Mouse (Mus musculus): Measurements from ENCODE around the gene Crlf2. TPM values are rescaled to one million over a fixed set of nuclear protein-coding genes. Genes with fewer than 3 reads are reported as not detected.
A peak's percentile ranks its signal among the peaks of the same experiment; 100 is the strongest.

Gene Crlf2
- polyA plus RNA-seq, 1 experiment from 2014 or later, result 5.7 TPM

GRCm38 (mm10) chr5:109555676-109556571 is 2.9 kb downstream of the Crlf2 start:
- H3K9ac ChIP-seq, result no peak overlapping the region
- peak overlapping the region; percentile 92; the same call in 1 of the 2 replicates for H3K27ac ChIP-seq (replicated peaks)
- H3K36me3 ChIP-seq (replicated peaks), result peaks cover 23% of the 10 kb centered on the region
- no peaks in the 10 kb centered on the region for H3K27me3 ChIP-seq
- H3K9me3 ChIP-seq (replicated peaks), result peaks cover 55% of the 10 kb centered on the region
- WGBS (ENCODE audit: insufficient replicate concordance), result 76% methylated on average over 54 of the region's 54 CpGs
- peak overlapping the region; percentile 86 for H3K4me2 ChIP-seq
- ATAC-seq (ENCODE audit: insufficient read depth), result no peak
- peak overlapping the region; percentile 71 for H3K4me3 ChIP-seq (replicated peaks)
- H3K4me1 ChIP-seq (replicated peaks), result peaks cover 27% of the 10 kb centered on the region

GRCm38 (mm10) chr5:109555236-109555675 is 3.5 kb downstream of the Crlf2 start:
- H3K27me3 ChIP-seq, result no peaks in the 10 kb centered on the region
- ATAC-seq (ENCODE audit: insufficient read depth), result no peak
- WGBS (ENCODE audit: insufficient replicate concordance), result 78% methylated on average over 26 of the region's 26 CpGs
- H3K27ac ChIP-seq (replicated peaks), result no peak overlapping the region
- peaks cover 27% of the 10 kb centered on the region for H3K4me1 ChIP-seq (replicated peaks)
- H3K4me3 ChIP-seq (replicated peaks), result no peak overlapping the region
- no peak overlapping the region for H3K4me2 ChIP-seq
- H3K36me3 ChIP-seq (replicated peaks), result peaks cover 23% of the 10 kb centered on the region
- no peak overlapping the region for H3K9ac ChIP-seq
- peaks cover 60% of the 10 kb centered on the region for H3K9me3 ChIP-seq (replicated peaks)

GRCm38 (mm10) chr5:109554091-109555050 is 4.4 kb downstream of the Crlf2 start:
- Histone ChIP-seq H3K36me3 (replicated peaks) (peaks cover 23% of the 10 kb centered on the region), H3K4me1 (replicated peaks) (peaks cover 27% of the 10 kb centered on the region), H3K9me3 (replicated peaks) (peaks cover 60% of the 10 kb centered on the region), H3K4me2 (no peak overlapping the region), H3K27me3 (no peaks in the 10 kb centered on the region), H3K27ac (replicated peaks) (no peak overlapping the region), H3K9ac (no peak overlapping the region), H3K4me3 (replicated peaks) (no peak overlapping the region)
- no peak for ATAC-seq (ENCODE audit: insufficient read depth)
- 77% methylated on average over 30 of the region's 30 CpGs for WGBS (ENCODE audit: insufficient replicate concordance)

- no peaks in the 10 kb centered on the region for H3K27me3 ChIP-seq
- peaks cover 60% of the 10 kb centered on the region for H3K9me3 ChIP-seq (replicated peaks)
- H3K4me3 ChIP-seq (replicated peaks), result no peak overlapping the region
- no peak overlapping the region for H3K27ac ChIP-seq (replicated peaks)
- peaks cover 18% of the 10 kb centered on the region for H3K4me1 ChIP-seq (replicated peaks)
- ATAC-seq (ENCODE audit: insufficient read depth), result no peak
- 63% methylated on average over 18 of the region's 18 CpGs for WGBS (ENCODE audit: insufficient replicate concordance)
- H3K9ac ChIP-seq, result no peak overlapping the region
- no peak overlapping the region for H3K4me2 ChIP-seq
- peaks cover 23% of the 10 kb centered on the region for H3K36me3 ChIP-seq (replicated peaks)
Measured at GRCm38 (mm10) chr5:109553160-109553930, 5.4 kb downstream of the Crlf2 start.

GRCm38 (mm10) chr5:109552541-109552940 is 6.3 kb downstream of the Crlf2 start:
- peaks cover 10% of the 10 kb centered on the region for H3K4me1 ChIP-seq (replicated peaks)
- peaks cover 23% of the 10 kb centered on the region for H3K36me3 ChIP-seq (replicated peaks)
- no peak overlapping the region for H3K9ac ChIP-seq
- H3K4me2 ChIP-seq, result no peak overlapping the region
- 71% methylated on average over 15 of the region's 15 CpGs for WGBS (ENCODE audit: insufficient replicate concordance)
- H3K4me3 ChIP-seq (replicated peaks), result no peak overlapping the region
- no peak overlapping the region for H3K27ac ChIP-seq (replicated peaks)
- H3K9me3 ChIP-seq (replicated peaks), result peaks cover 60% of the 10 kb centered on the region
- no peaks in the 10 kb centered on the region for H3K27me3 ChIP-seq
- ATAC-seq (ENCODE audit: insufficient read depth), result no peak

GRCm38 (mm10) chr5:109552116-109552515 is 6.7 kb downstream of the Crlf2 start:
- no peak overlapping the region for H3K27ac ChIP-seq (replicated peaks)
- peaks cover 23% of the 10 kb centered on the region for H3K36me3 ChIP-seq (replicated peaks)
- H3K4me1 ChIP-seq (replicated peaks), result peaks cover 6% of the 10 kb centered on the region; the same call in 1 of the 2 replicates
- H3K9me3 ChIP-seq (replicated peaks), result peaks cover 60% of the 10 kb centered on the region
- H3K4me3 ChIP-seq (replicated peaks), result no peak overlapping the region
- H3K9ac ChIP-seq, result no peak overlapping the region
- 72% methylated on average over 10 of the region's 13 CpGs for WGBS (ENCODE audit: insufficient replicate concordance)
- H3K4me2 ChIP-seq, result no peak overlapping the region
- no peaks in the 10 kb centered on the region for H3K27me3 ChIP-seq
- no peak for ATAC-seq (ENCODE audit: insufficient read depth)

- peaks cover 52% of the 10 kb centered on the region for H3K9me3 ChIP-seq (replicated peaks)
- WGBS (ENCODE audit: insufficient replicate concordance), result 78% methylated on average over 25 of the region's 25 CpGs
- H3K4me3 ChIP-seq (replicated peaks), result no peak overlapping the region
- no peaks in the 10 kb centered on the region; the same call in 1 of the 2 replicates for H3K4me1 ChIP-seq (replicated peaks)
- H3K27me3 ChIP-seq, result no peaks in the 10 kb centered on the region
- no peak overlapping the region for H3K9ac ChIP-seq
- peaks cover 21% of the 10 kb centered on the region for H3K36me3 ChIP-seq (replicated peaks)
- H3K4me2 ChIP-seq, result no peak overlapping the region
- ATAC-seq (ENCODE audit: insufficient read depth), result no peak
- no peak overlapping the region for H3K27ac ChIP-seq (replicated peaks)
Measured at GRCm38 (mm10) chr5:109551041-109551765, 7.6 kb downstream of the Crlf2 start.

GRCm38 (mm10) chr5:109550225-109550935 is 8.4 kb downstream of the Crlf2 start:
- Histone ChIP-seq H3K4me1 (replicated peaks) (no peaks in the 10 kb centered on the region), H3K4me2 (no peak overlapping the region), H3K36me3 (replicated peaks) (peaks cover 13% of the 10 kb centered on the region), H3K9ac (no peak overlapping the region), H3K27ac (replicated peaks) (no peak overlapping the region), H3K4me3 (replicated peaks) (no peak overlapping the region), H3K9me3 (replicated peaks) (peaks cover 44% of the 10 kb centered on the region), H3K27me3 (no peaks in the 10 kb centered on the region)
- WGBS (ENCODE audit: insufficient replicate concordance), result 80% methylated on average over 33 of the region's 36 CpGs
- ATAC-seq (ENCODE audit: insufficient read depth), result no peak

GRCm38 (mm10) chr5:109548712-109549111 is 10.1 kb downstream of the Crlf2 start:
- Histone ChIP-seq H3K36me3 (replicated peaks) (0 out of 2 replicates have a peak, but pooled peaks cover 3% of the 10 kb centered on the region), H3K4me2 (no peak overlapping the region), H3K27me3 (no peaks in the 10 kb centered on the region), H3K9ac (no peak overlapping the region), H3K9me3 (replicated peaks) (peaks cover 31% of the 10 kb centered on the region), H3K4me3 (replicated peaks) (no peak overlapping the region), H3K27ac (replicated peaks) (no peak overlapping the region), H3K4me1 (replicated peaks) (no peaks in the 10 kb centered on the region)
- ATAC-seq (ENCODE audit: insufficient read depth), result no peak
- WGBS (ENCODE audit: insufficient replicate concordance), result 28% methylated on average over 9 of the region's 9 CpGs

All from liver, embryonic 15.5 days (tissue).